Mouse (Mus musculus): Measurements from ENCODE around the gene Nfia. TPM values are rescaled to one million over a fixed set of nuclear protein-coding genes. Genes with fewer than 3 reads are reported as not detected.

Gene Nfia
- polyA plus RNA-seq, 1 experiment from 2014 or later: 32.1 TPM

- Histone ChIP-seq H3K27me3 (ENCODE audit: control insufficient read depth, insufficient read depth, low read length) (no peaks in the 10 kb centered on the region), H3K4me1 (ENCODE audit: control insufficient read depth, insufficient read depth, low read length) (peaks cover 8% of the 10 kb centered on the region; the same call in 1 of the 2 replicates), H3K36me3 (ENCODE audit: control insufficient read depth, insufficient read depth, low read length) (no peaks in the 10 kb centered on the region; the same call in 1 of the 2 replicates), H3K9ac (ENCODE audit: low read depth, low read length) (no peak overlapping the region), H3K9me3 (ENCODE audit: control insufficient read depth, low read length) (no peaks in the 10 kb centered on the region), H3K4me2 (replicated peaks; ENCODE audit: low read depth, low read length) (no peak overlapping the region), H3K27ac (ENCODE audit: low read depth, low read length) (no peak overlapping the region), H3K4me3 (ENCODE audit: low read length) (no peak overlapping the region)
- peak; percentile 92 for ATAC-seq (ENCODE audit: low FRiP score, low TSS enrichment)
- WGBS: 26% methylated on average over 3 of the region's 3 CpGs
Measured at GRCm38 (mm10) chr4:98063280-98063679, 290.7 kb downstream of the Nfia start.

GRCm38 (mm10) chr4:98076106-98076505 is 303.6 kb downstream of the Nfia start:
- Histone ChIP-seq H3K27ac (ENCODE audit: low read depth, low read length) (no peak overlapping the region), H3K36me3 (ENCODE audit: control insufficient read depth, insufficient read depth, low read length) (no peaks in the 10 kb centered on the region), H3K4me1 (ENCODE audit: control insufficient read depth, insufficient read depth, low read length) (0 out of 2 replicates have a peak, but pooled peaks cover 6% of the 10 kb centered on the region), H3K9ac (ENCODE audit: low read depth, low read length) (no peak overlapping the region), H3K4me2 (replicated peaks; ENCODE audit: low read depth, low read length) (no peak overlapping the region), H3K9me3 (ENCODE audit: control insufficient read depth, low read length) (no peaks in the 10 kb centered on the region), H3K4me3 (ENCODE audit: low read length) (no peak overlapping the region), H3K27me3 (ENCODE audit: control insufficient read depth, insufficient read depth, low read length) (no peaks in the 10 kb centered on the region)
- 80% methylated on average over 7 of the region's 7 CpGs for WGBS
- no peak for ATAC-seq (ENCODE audit: low FRiP score, low TSS enrichment)

GRCm38 (mm10) chr4:98076624-98077023 is 304.1 kb downstream of the Nfia start:
- ATAC-seq (ENCODE audit: low FRiP score, low TSS enrichment): no peak
- no peaks in the 10 kb centered on the region for H3K36me3 ChIP-seq (ENCODE audit: control insufficient read depth, insufficient read depth, low read length)
- 0 out of 2 replicates have a peak, but pooled peaks cover 6% of the 10 kb centered on the region for H3K4me1 ChIP-seq (ENCODE audit: control insufficient read depth, insufficient read depth, low read length)
- H3K27me3 ChIP-seq (ENCODE audit: control insufficient read depth, insufficient read depth, low read length): no peaks in the 10 kb centered on the region
- no peak overlapping the region for H3K4me3 ChIP-seq (ENCODE audit: low read length)
- H3K4me2 ChIP-seq (replicated peaks; ENCODE audit: low read depth, low read length): no peak overlapping the region
- H3K9ac ChIP-seq (ENCODE audit: low read depth, low read length): no peak overlapping the region
- H3K9me3 ChIP-seq (ENCODE audit: control insufficient read depth, low read length): no peaks in the 10 kb centered on the region
- 84% methylated on average over 7 of the region's 7 CpGs for WGBS
- no peak overlapping the region for H3K27ac ChIP-seq (ENCODE audit: low read depth, low read length)

GRCm38 (mm10) chr4:98080586-98080985 is 308.1 kb downstream of the Nfia start:
- Histone ChIP-seq H3K27me3 (ENCODE audit: control insufficient read depth, insufficient read depth, low read length) (no peaks in the 10 kb centered on the region), H3K4me1 (ENCODE audit: control insufficient read depth, insufficient read depth, low read length) (0 out of 2 replicates have a peak, but pooled peaks cover 6% of the 10 kb centered on the region), H3K27ac (ENCODE audit: low read depth, low read length) (no peak overlapping the region), H3K9ac (ENCODE audit: low read depth, low read length) (no peak overlapping the region), H3K36me3 (ENCODE audit: control insufficient read depth, insufficient read depth, low read length) (no peaks in the 10 kb centered on the region), H3K4me3 (ENCODE audit: low read length) (no peak overlapping the region), H3K4me2 (replicated peaks; ENCODE audit: low read depth, low read length) (no peak overlapping the region), H3K9me3 (ENCODE audit: control insufficient read depth, low read length) (no peaks in the 10 kb centered on the region)
- WGBS: 23% methylated on average over 1 of the region's 1 CpGs
- no peak for ATAC-seq (ENCODE audit: low FRiP score, low TSS enrichment)

- WGBS: 14% methylated on average over 1 of the region's 1 CpGs
- Histone ChIP-seq H3K4me3 (ENCODE audit: low read length) (no peak overlapping the region), H3K36me3 (ENCODE audit: control insufficient read depth, insufficient read depth, low read length) (no peaks in the 10 kb centered on the region), H3K4me2 (replicated peaks; ENCODE audit: low read depth, low read length) (no peak overlapping the region), H3K27me3 (ENCODE audit: control insufficient read depth, insufficient read depth, low read length) (no peaks in the 10 kb centered on the region), H3K9ac (ENCODE audit: low read depth, low read length) (no peak overlapping the region), H3K27ac (ENCODE audit: low read depth, low read length) (no peak overlapping the region), H3K4me1 (ENCODE audit: control insufficient read depth, insufficient read depth, low read length) (0 out of 2 replicates have a peak, but pooled peaks cover 6% of the 10 kb centered on the region), H3K9me3 (ENCODE audit: control insufficient read depth, low read length) (no peaks in the 10 kb centered on the region)
- no peak for ATAC-seq (ENCODE audit: low FRiP score, low TSS enrichment)
Measured at GRCm38 (mm10) chr4:98081962-98082361, 309.4 kb downstream of the Nfia start.

GRCm38 (mm10) chr4:98082512-98082911 is 310.0 kb downstream of the Nfia start:
- Histone ChIP-seq H3K4me2 (replicated peaks; ENCODE audit: low read depth, low read length) (no peak overlapping the region), H3K4me1 (ENCODE audit: control insufficient read depth, insufficient read depth, low read length) (0 out of 2 replicates have a peak, but pooled peaks cover 6% of the 10 kb centered on the region), H3K9ac (ENCODE audit: low read depth, low read length) (no peak overlapping the region), H3K4me3 (ENCODE audit: low read length) (no peak overlapping the region), H3K27me3 (ENCODE audit: control insufficient read depth, insufficient read depth, low read length) (no peaks in the 10 kb centered on the region), H3K9me3 (ENCODE audit: control insufficient read depth, low read length) (no peaks in the 10 kb centered on the region), H3K27ac (ENCODE audit: low read depth, low read length) (no peak overlapping the region), H3K36me3 (ENCODE audit: control insufficient read depth, insufficient read depth, low read length) (no peaks in the 10 kb centered on the region)
- WGBS: 88% methylated on average over 4 of the region's 4 CpGs
- no peak for ATAC-seq (ENCODE audit: low FRiP score, low TSS enrichment)

GRCm38 (mm10) chr4:98085060-98085459 is 312.5 kb downstream of the Nfia start:
- H3K36me3 ChIP-seq (ENCODE audit: control insufficient read depth, insufficient read depth, low read length): no peaks in the 10 kb centered on the region
- no peak overlapping the region for H3K4me2 ChIP-seq (replicated peaks; ENCODE audit: low read depth, low read length)
- H3K9ac ChIP-seq (ENCODE audit: low read depth, low read length): no peak overlapping the region
- H3K9me3 ChIP-seq (ENCODE audit: control insufficient read depth, low read length): no peaks in the 10 kb centered on the region
- no peak overlapping the region for H3K4me3 ChIP-seq (ENCODE audit: low read length)
- 0 out of 2 replicates have a peak, but pooled peaks cover 9% of the 10 kb centered on the region for H3K4me1 ChIP-seq (ENCODE audit: control insufficient read depth, insufficient read depth, low read length)
- WGBS: 85% methylated on average over 6 of the region's 6 CpGs
- no peak overlapping the region for H3K27ac ChIP-seq (ENCODE audit: low read depth, low read length)
- H3K27me3 ChIP-seq (ENCODE audit: control insufficient read depth, insufficient read depth, low read length): no peaks in the 10 kb centered on the region
- no peak for ATAC-seq (ENCODE audit: low FRiP score, low TSS enrichment)

GRCm38 (mm10) chr4:98086976-98087375 is 314.4 kb downstream of the Nfia start:
- peaks cover 13% of the 10 kb centered on the region; the same call in 1 of the 2 replicates for H3K4me1 ChIP-seq (ENCODE audit: control insufficient read depth, insufficient read depth, low read length)
- H3K4me3 ChIP-seq (ENCODE audit: low read length): no peak overlapping the region
- H3K27me3 ChIP-seq (ENCODE audit: control insufficient read depth, insufficient read depth, low read length): no peaks in the 10 kb centered on the region
- peak; percentile 48 for ATAC-seq (ENCODE audit: low FRiP score, low TSS enrichment)
- no peaks in the 10 kb centered on the region for H3K9me3 ChIP-seq (ENCODE audit: control insufficient read depth, low read length)
- 53% methylated on average over 4 of the region's 4 CpGs for WGBS
- H3K27ac ChIP-seq (ENCODE audit: low read depth, low read length): 0 out of 2 replicates have a peak overlapping the region, but pooled peaks have one; percentile 13
- H3K9ac ChIP-seq (ENCODE audit: low read depth, low read length): no peak overlapping the region
- H3K36me3 ChIP-seq (ENCODE audit: control insufficient read depth, insufficient read depth, low read length): no peaks in the 10 kb centered on the region
- H3K4me2 ChIP-seq (replicated peaks; ENCODE audit: low read depth, low read length): no peak overlapping the region

GRCm38 (mm10) chr4:98089985-98090384 is 317.5 kb downstream of the Nfia start:
- WGBS: 67% methylated on average over 6 of the region's 6 CpGs
- no peak for ATAC-seq (ENCODE audit: low FRiP score, low TSS enrichment)
- no peak overlapping the region for H3K4me2 ChIP-seq (replicated peaks; ENCODE audit: low read depth, low read length)
- H3K9ac ChIP-seq (ENCODE audit: low read depth, low read length): no peak overlapping the region
- no peaks in the 10 kb centered on the region for H3K9me3 ChIP-seq (ENCODE audit: control insufficient read depth, low read length)
- no peaks in the 10 kb centered on the region for H3K36me3 ChIP-seq (ENCODE audit: control insufficient read depth, insufficient read depth, low read length)
- no peaks in the 10 kb centered on the region for H3K27me3 ChIP-seq (ENCODE audit: control insufficient read depth, insufficient read depth, low read length)
- no peak overlapping the region for H3K4me3 ChIP-seq (ENCODE audit: low read length)
- peaks cover 13% of the 10 kb centered on the region; the same call in 1 of the 2 replicates for H3K4me1 ChIP-seq (ENCODE audit: control insufficient read depth, insufficient read depth, low read length)
- H3K27ac ChIP-seq (ENCODE audit: low read depth, low read length): no peak overlapping the region

Data from kidney, embryonic 14.5 days (tissue).